Mouse (Mus musculus): ENCODE data around the gene Spata32. TPM values are rescaled to one million over a fixed set of nuclear protein-coding genes. Genes with fewer than 3 reads are reported as not detected.
"Not testable (repeated sequence)": the region's sequence is repeated elsewhere in the genome, so short reads cannot be mapped to it uniquely, and the experiment has no call there.

Spata32 gene
- polyA plus RNA-seq, 1 experiment from 2014 or later: not detected

- H3K9ac ChIP-seq (ENCODE audit: low read length): no peak overlapping the region
- H3K9me3 ChIP-seq (replicated peaks; ENCODE audit: control insufficient read depth, low read length): 0 out of 2 replicates have a peak, but pooled peaks cover 5% of the 10 kb centered on the region
- peaks cover 32% of the 10 kb centered on the region for H3K36me3 ChIP-seq (ENCODE audit: control insufficient read depth, insufficient read depth, low read length)
- H3K27ac ChIP-seq (ENCODE audit: low read length): no peak overlapping the region
- ATAC-seq (ENCODE audit: insufficient read depth, low FRiP score): no peak
- H3K4me2 ChIP-seq (ENCODE audit: low read depth, low read length): no peak overlapping the region
- 55% methylated on average over 1 of the region's 1 CpGs for WGBS
- H3K4me3 ChIP-seq (replicated peaks; ENCODE audit: low read length): no peak overlapping the region
- H3K27me3 ChIP-seq (ENCODE audit: control insufficient read depth, insufficient read depth, low read length): no peaks in the 10 kb centered on the region
- H3K4me1 ChIP-seq (ENCODE audit: control insufficient read depth, insufficient read depth, low read length): peaks cover 7% of the 10 kb centered on the region; the same call in 1 of the 2 replicates
Measured at GRCm38 (mm10) chr11:103234447-103234846, 16.2 kb upstream of the Spata32 start.

- peaks cover 26% of the 10 kb centered on the region for H3K36me3 ChIP-seq (ENCODE audit: control insufficient read depth, insufficient read depth, low read length)
- no peak overlapping the region for H3K27ac ChIP-seq (ENCODE audit: low read length)
- ATAC-seq (ENCODE audit: insufficient read depth, low FRiP score): no peak
- no peak overlapping the region for H3K4me3 ChIP-seq (replicated peaks; ENCODE audit: low read length)
- H3K9ac ChIP-seq (ENCODE audit: low read length): no peak overlapping the region
- H3K27me3 ChIP-seq (ENCODE audit: control insufficient read depth, insufficient read depth, low read length): no peaks in the 10 kb centered on the region
- 0 out of 2 replicates have a peak, but pooled peaks cover 5% of the 10 kb centered on the region for H3K9me3 ChIP-seq (replicated peaks; ENCODE audit: control insufficient read depth, low read length)
- H3K4me1 ChIP-seq (ENCODE audit: control insufficient read depth, insufficient read depth, low read length): peaks cover 7% of the 10 kb centered on the region; the same call in 1 of the 2 replicates
- WGBS: 33% methylated on average over 7 of the region's 7 CpGs
- no peak overlapping the region for H3K4me2 ChIP-seq (ENCODE audit: low read depth, low read length)
Measured at GRCm38 (mm10) chr11:103232966-103233365, 14.7 kb upstream of the Spata32 start.

GRCm38 (mm10) chr11:103231367-103231766, 13.1 kb upstream of the Spata32 start:
- Histone ChIP-seq H3K9me3 (replicated peaks; ENCODE audit: control insufficient read depth, low read length) (0 out of 2 replicates have a peak, but pooled peaks cover 5% of the 10 kb centered on the region), H3K4me3 (replicated peaks; ENCODE audit: low read length) (no peak overlapping the region), H3K36me3 (ENCODE audit: control insufficient read depth, insufficient read depth, low read length) (peaks cover 18% of the 10 kb centered on the region), H3K4me1 (ENCODE audit: control insufficient read depth, insufficient read depth, low read length) (peaks cover 9% of the 10 kb centered on the region; the same call in 1 of the 2 replicates), H3K27ac (ENCODE audit: low read length) (no peak overlapping the region), H3K9ac (ENCODE audit: low read length) (no peak overlapping the region), H3K27me3 (ENCODE audit: control insufficient read depth, insufficient read depth, low read length) (no peaks in the 10 kb centered on the region), H3K4me2 (ENCODE audit: low read depth, low read length) (no peak overlapping the region)
- 93% methylated on average over 7 of the region's 7 CpGs for WGBS
- no peak for ATAC-seq (ENCODE audit: insufficient read depth, low FRiP score)

- WGBS: 85% methylated on average over 19 of the region's 19 CpGs
- H3K4me3 ChIP-seq (replicated peaks; ENCODE audit: low read length): no peak overlapping the region
- no peak for ATAC-seq (ENCODE audit: insufficient read depth, low FRiP score)
Measured at GRCm38 (mm10) chr11:103230626-103231025, 12.4 kb upstream of the Spata32 start.

GRCm38 (mm10) chr11:103229608-103230007, 11.4 kb upstream of the Spata32 start:
- H3K36me3 ChIP-seq (ENCODE audit: control insufficient read depth, insufficient read depth, low read length): peaks cover 22% of the 10 kb centered on the region
- H3K9ac ChIP-seq (ENCODE audit: low read length): no peak overlapping the region
- no peak for ATAC-seq (ENCODE audit: insufficient read depth, low FRiP score)
- 0 out of 2 replicates have a peak, but pooled peaks cover 5% of the 10 kb centered on the region for H3K9me3 ChIP-seq (replicated peaks; ENCODE audit: control insufficient read depth, low read length)
- H3K27ac ChIP-seq (ENCODE audit: low read length): no peak overlapping the region
- H3K4me2 ChIP-seq (ENCODE audit: low read depth, low read length): no peak overlapping the region
- 97% methylated on average over 2 of the region's 2 CpGs for WGBS
- peaks cover 4% of the 10 kb centered on the region; the same call in 1 of the 2 replicates for H3K4me1 ChIP-seq (ENCODE audit: control insufficient read depth, insufficient read depth, low read length)
- H3K27me3 ChIP-seq (ENCODE audit: control insufficient read depth, insufficient read depth, low read length): no peaks in the 10 kb centered on the region
- no peak overlapping the region for H3K4me3 ChIP-seq (replicated peaks; ENCODE audit: low read length)

More at GRCm38 (mm10) chr11:103230626-103231025, 12.4 kb upstream of the Spata32 start:
- no peaks in the 10 kb centered on the region for H3K27me3 ChIP-seq (ENCODE audit: control insufficient read depth, insufficient read depth, low read length)
- no peak overlapping the region for H3K9ac ChIP-seq (ENCODE audit: low read length)
- no peak overlapping the region for H3K4me2 ChIP-seq (ENCODE audit: low read depth, low read length)
- H3K9me3 ChIP-seq (replicated peaks; ENCODE audit: control insufficient read depth, low read length): 0 out of 2 replicates have a peak, but pooled peaks cover 5% of the 10 kb centered on the region
- H3K36me3 ChIP-seq (ENCODE audit: control insufficient read depth, insufficient read depth, low read length): peaks cover 22% of the 10 kb centered on the region
- peaks cover 6% of the 10 kb centered on the region; the same call in 1 of the 2 replicates for H3K4me1 ChIP-seq (ENCODE audit: control insufficient read depth, insufficient read depth, low read length)
- H3K27ac ChIP-seq (ENCODE audit: low read length): no peak overlapping the region

GRCm38 (mm10) chr11:103223951-103224456, 5.8 kb upstream of the Spata32 start:
- no peak overlapping the region for H3K9ac ChIP-seq (ENCODE audit: low read length)
- H3K27ac ChIP-seq (ENCODE audit: low read length): peak overlapping the region; percentile 53; the same call in 1 of the 2 replicates
- no peaks in the 10 kb centered on the region for H3K9me3 ChIP-seq (replicated peaks; ENCODE audit: control insufficient read depth, low read length)
- no peaks in the 10 kb centered on the region for H3K27me3 ChIP-seq (ENCODE audit: control insufficient read depth, insufficient read depth, low read length)
- peaks cover 4% of the 10 kb centered on the region; the same call in 1 of the 2 replicates for H3K4me1 ChIP-seq (ENCODE audit: control insufficient read depth, insufficient read depth, low read length)
- no peak overlapping the region for H3K4me3 ChIP-seq (replicated peaks; ENCODE audit: low read length)
- ATAC-seq (ENCODE audit: insufficient read depth, low FRiP score): no peak
- WGBS: 69% methylated on average over 18 of the region's 18 CpGs
- H3K4me2 ChIP-seq (ENCODE audit: low read depth, low read length): no peak overlapping the region
- H3K36me3 ChIP-seq (ENCODE audit: control insufficient read depth, insufficient read depth, low read length): peaks cover 6% of the 10 kb centered on the region; the same call in 1 of the 2 replicates

GRCm38 (mm10) chr11:103223444-103223843, 5.2 kb upstream of the Spata32 start:
- H3K27me3 ChIP-seq (ENCODE audit: control insufficient read depth, insufficient read depth, low read length): no peaks in the 10 kb centered on the region
- H3K36me3 ChIP-seq (ENCODE audit: control insufficient read depth, insufficient read depth, low read length): peaks cover 6% of the 10 kb centered on the region; the same call in 1 of the 2 replicates
- H3K9me3 ChIP-seq (replicated peaks; ENCODE audit: control insufficient read depth, low read length): no peaks in the 10 kb centered on the region
- no peak overlapping the region for H3K4me2 ChIP-seq (ENCODE audit: low read depth, low read length)
- H3K4me1 ChIP-seq (ENCODE audit: control insufficient read depth, insufficient read depth, low read length): peaks cover 7% of the 10 kb centered on the region
- H3K9ac ChIP-seq (ENCODE audit: low read length): no peak overlapping the region
- H3K4me3 ChIP-seq (replicated peaks; ENCODE audit: low read length): no peak overlapping the region
- ATAC-seq (ENCODE audit: insufficient read depth, low FRiP score): no peak
- WGBS: 80% methylated on average over 10 of the region's 10 CpGs
- H3K27ac ChIP-seq (ENCODE audit: low read length): peak overlapping the region; percentile 53; the same call in 1 of the 2 replicates

- H3K4me2 ChIP-seq (ENCODE audit: low read depth, low read length); H3K27ac ChIP-seq (ENCODE audit: low read length); H3K36me3 ChIP-seq (ENCODE audit: control insufficient read depth, insufficient read depth, low read length); H3K27me3 ChIP-seq (ENCODE audit: control insufficient read depth, insufficient read depth, low read length); ATAC-seq (ENCODE audit: insufficient read depth, low FRiP score); H3K9ac ChIP-seq (ENCODE audit: low read length); H3K9me3 ChIP-seq (replicated peaks; ENCODE audit: control insufficient read depth, low read length); H3K4me3 ChIP-seq (replicated peaks; ENCODE audit: low read length): not testable (repeated sequence)
- WGBS: 92% methylated on average over 4 of the region's 4 CpGs
- peaks cover 10% of the 10 kb centered on the region for H3K4me1 ChIP-seq (ENCODE audit: control insufficient read depth, insufficient read depth, low read length)
Measured at GRCm38 (mm10) chr11:103222718-103223117, 4.5 kb upstream of the Spata32 start.

- no peaks in the 10 kb centered on the region for H3K27me3 ChIP-seq (ENCODE audit: control insufficient read depth, insufficient read depth, low read length)
- H3K27ac ChIP-seq (ENCODE audit: low read length): no peak overlapping the region
- peaks cover 5% of the 10 kb centered on the region; the same call in 1 of the 2 replicates for H3K36me3 ChIP-seq (ENCODE audit: control insufficient read depth, insufficient read depth, low read length)
- 75% methylated on average over 6 of the region's 6 CpGs for WGBS
- no peaks in the 10 kb centered on the region for H3K9me3 ChIP-seq (replicated peaks; ENCODE audit: control insufficient read depth, low read length)
- H3K4me3 ChIP-seq (replicated peaks; ENCODE audit: low read length): no peak overlapping the region
- no peak overlapping the region for H3K9ac ChIP-seq (ENCODE audit: low read length)
- peak; percentile 44; the same call in 1 of the 2 replicates for ATAC-seq (ENCODE audit: insufficient read depth, low FRiP score)
- H3K4me1 ChIP-seq (ENCODE audit: control insufficient read depth, insufficient read depth, low read length): peaks cover 9% of the 10 kb centered on the region
- H3K4me2 ChIP-seq (ENCODE audit: low read depth, low read length): no peak overlapping the region
Measured at GRCm38 (mm10) chr11:103221437-103221836, 3.2 kb upstream of the Spata32 start.
